Comparison of ENCODE assay signal across 25 mouse cellular contexts in the genomic region with DNA sequence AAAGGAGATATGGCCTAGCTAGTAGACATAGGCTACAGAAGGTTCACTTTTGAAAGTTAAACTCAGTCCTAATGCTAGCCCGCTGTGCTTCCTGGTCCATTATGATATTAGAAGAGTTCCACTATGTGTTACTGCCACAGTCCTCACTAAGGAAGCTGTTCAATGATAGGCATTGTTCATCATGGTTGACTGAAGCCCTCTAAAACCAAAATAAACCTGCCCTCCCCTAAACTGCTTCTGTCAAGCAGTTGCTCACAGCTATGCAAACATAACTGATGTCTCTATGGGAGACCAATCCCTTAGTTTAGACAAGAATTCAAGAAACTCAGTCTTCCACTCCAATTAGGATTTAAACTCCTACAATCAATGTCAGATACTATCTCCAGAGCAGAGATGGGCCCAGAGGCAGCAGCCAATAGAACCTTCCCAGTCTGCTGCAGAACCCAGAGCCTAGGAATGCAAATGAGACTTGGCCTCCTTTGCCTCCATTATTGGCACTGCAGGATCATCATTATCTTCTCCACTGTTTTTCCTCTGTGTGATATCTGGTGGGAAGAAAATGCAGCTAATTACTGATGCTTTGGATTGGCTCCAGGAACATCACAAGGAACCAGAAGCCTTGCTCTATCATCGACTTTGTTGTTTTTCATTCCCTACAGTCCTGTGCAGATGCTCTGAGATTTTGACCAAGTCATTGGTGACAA.
DNase-seq lines count a peak whose midpoint lies in the region; ATAC-seq and TF ChIP-seq lines count a peak whose summit lies in the region.
"Had no signal": no experiment of that assay in that cellular context is flagged by ENCODE, and none has a peak within 500 bp of the region (broad histone marks: within the 10 kb centered on the region; RNA-seq: fewer than 3 reads in every experiment).

No protein-coding gene starts in this region.

- 70% methylated on average over 2 of the region's 2 CpGs for WGBS in forebrain, embryonic 16.5 days
- WGBS in forebrain, embryonic 10.5 days: 92% methylated on average over 2 of the region's 2 CpGs
- 87% methylated on average over 2 of the region's 2 CpGs for WGBS in midbrain, postnatal 0 days
- 79% methylated on average over 2 of the region's 2 CpGs for WGBS in midbrain, embryonic 16.5 days

- no peaks in the 10 kb centered on the region for H3K36me3 ChIP-seq in forebrain, embryonic 16.5 days (ENCODE audit: control insufficient read depth, insufficient read depth)
- no peaks in the 10 kb centered on the region for H3K36me3 ChIP-seq in forebrain, embryonic 10.5 days (replicated peaks)
- no peaks in the 10 kb centered on the region for H3K36me3 ChIP-seq in midbrain, postnatal 0 days (ENCODE audit: insufficient read depth, low read length)
- no peaks in the 10 kb centered on the region for H3K36me3 ChIP-seq in midbrain, embryonic 16.5 days (ENCODE audit: control insufficient read depth, insufficient read depth, low read length)
- H3K36me3 ChIP-seq: embryonic facial prominence, embryonic 15.5 days; G1E; heart, embryonic 12.5 days; kidney, embryonic 15.5 days; limb, embryonic 13.5 days; liver, embryonic 15.5 days; midbrain, embryonic 10.5 days; neural tube, embryonic 12.5 days had no signal

- no peaks in the 10 kb centered on the region for H3K4me1 ChIP-seq in forebrain, embryonic 16.5 days (replicated peaks; ENCODE audit: control insufficient read depth, insufficient read depth, low read length)
- no peaks in the 10 kb centered on the region for H3K4me1 ChIP-seq in forebrain, embryonic 10.5 days
- H3K4me1 ChIP-seq in midbrain, postnatal 0 days (ENCODE audit: insufficient read depth, low read length): no peaks in the 10 kb centered on the region
- H3K4me1 ChIP-seq in midbrain, embryonic 16.5 days (ENCODE audit: control insufficient read depth, insufficient read depth, low read length): peaks cover 2% of the 10 kb centered on the region; the same call in 1 of the 2 replicates
- H3K4me1 ChIP-seq: embryonic facial prominence, embryonic 15.5 days; heart, embryonic 12.5 days; kidney, embryonic 15.5 days; limb, embryonic 13.5 days; liver, embryonic 15.5 days; midbrain, embryonic 10.5 days; neural tube, embryonic 12.5 days had no signal

- no peak overlapping the region for H3K9ac ChIP-seq in forebrain, embryonic 16.5 days (replicated peaks; ENCODE audit: low read depth, low read length)
- H3K9ac ChIP-seq in midbrain, postnatal 0 days (replicated peaks; ENCODE audit: low read length, poor library complexity, severe bottlenecking): no peak overlapping the region
- no peak overlapping the region for H3K9ac ChIP-seq in midbrain, embryonic 16.5 days (ENCODE audit: low read depth, low read length)
- H3K9ac ChIP-seq: embryonic facial prominence, embryonic 15.5 days; heart, embryonic 12.5 days; kidney, embryonic 15.5 days; limb, embryonic 13.5 days; liver, embryonic 15.5 days; neural tube, embryonic 12.5 days had no signal

- no peak overlapping the region for H3K4me3 ChIP-seq in forebrain, embryonic 16.5 days (replicated peaks; ENCODE audit: low read length)
- no peak overlapping the region for H3K4me3 ChIP-seq in forebrain, embryonic 10.5 days
- no peak overlapping the region for H3K4me3 ChIP-seq in midbrain, postnatal 0 days (ENCODE audit: low read depth, low read length)
- H3K4me3 ChIP-seq in midbrain, embryonic 16.5 days (ENCODE audit: low read depth, low read length): no peak overlapping the region
- H3K4me3 ChIP-seq: embryonic facial prominence, embryonic 15.5 days; heart, embryonic 12.5 days; kidney, embryonic 15.5 days; limb, embryonic 13.5 days; liver, embryonic 15.5 days; midbrain, embryonic 10.5 days; neural tube, embryonic 12.5 days had no signal

- H3K27ac ChIP-seq in forebrain, embryonic 16.5 days (ENCODE audit: low read length): no peak overlapping the region
- H3K27ac ChIP-seq in forebrain, embryonic 10.5 days: no peak overlapping the region
- no peak overlapping the region for H3K27ac ChIP-seq in midbrain, postnatal 0 days (ENCODE audit: low read depth, low read length)
- no peak overlapping the region for H3K27ac ChIP-seq in midbrain, embryonic 16.5 days (ENCODE audit: low read length)
- H3K27ac ChIP-seq: embryonic facial prominence, embryonic 15.5 days; kidney, embryonic 15.5 days; limb, embryonic 13.5 days; liver, embryonic 15.5 days; midbrain, embryonic 10.5 days; neural tube, embryonic 12.5 days had no signal

- DNase-seq in forebrain, embryonic 10.5 days (ENCODE audit: extremely low spot score, low spot score): no peak
- peak; percentile 19 for DNase-seq in midbrain, postnatal 0 days (ENCODE audit: low spot score)
- peak; percentile 40 for DNase-seq in Muller cell, postnatal 12 days (ENCODE audit: inconsistent ontology term)
- DNase-seq in neural tube, embryonic 10.5 days (ENCODE audit: extremely low spot score, low spot score): no peak
- DNase-seq: adrenal gland, adult 2 months; cerebellum, adult 9-10 months; gastrocnemius, postnatal 14 days; heart, adult 11 months; heart, postnatal 10 days; kidney, adult 11 months; kidney, postnatal 36 days; lung, postnatal 4 days; thymus, postnatal 14 days had no signal

- ATAC-seq in forebrain, embryonic 16.5 days: peak; percentile 50; the same call in 1 of the 2 replicates
- no peak for ATAC-seq in midbrain, postnatal 0 days (ENCODE audit: low FRiP score)
- no peak for ATAC-seq in midbrain, embryonic 16.5 days
- peak; percentile 30; the same call in 1 of the 2 replicates for ATAC-seq in neutrophil, adult 5-6 weeks (ENCODE audit: extremely low read depth, insufficient number of reproducible peaks, low FRiP score, poor library complexity, severe bottlenecking)

- H3K9me3 ChIP-seq in forebrain, embryonic 16.5 days (ENCODE audit: control insufficient read depth, low read length): no peaks in the 10 kb centered on the region
- no peaks in the 10 kb centered on the region for H3K9me3 ChIP-seq in forebrain, embryonic 10.5 days
- no peaks in the 10 kb centered on the region for H3K9me3 ChIP-seq in midbrain, postnatal 0 days (ENCODE audit: low read length)
- H3K9me3 ChIP-seq in midbrain, embryonic 16.5 days (replicated peaks; ENCODE audit: control insufficient read depth, low read length, poor library complexity, severe bottlenecking): no peaks in the 10 kb centered on the region
- H3K9me3 ChIP-seq: embryonic facial prominence, embryonic 15.5 days; G1E; heart, embryonic 12.5 days; kidney, embryonic 15.5 days; limb, embryonic 13.5 days; liver, embryonic 15.5 days; midbrain, embryonic 10.5 days; neural tube, embryonic 12.5 days had no signal

- no peak for TF ChIP-seq CTCF in midbrain, postnatal 0 days (IDR thresholded peaks at IDR 0.05)

- no peaks in the 10 kb centered on the region for H3K27me3 ChIP-seq in forebrain, embryonic 16.5 days (replicated peaks; ENCODE audit: control insufficient read depth, insufficient read depth, low read length)
- no peaks in the 10 kb centered on the region for H3K27me3 ChIP-seq in forebrain, embryonic 10.5 days (ENCODE audit: poor library complexity, severe bottlenecking)
- H3K27me3 ChIP-seq in midbrain, postnatal 0 days (ENCODE audit: insufficient read depth, low read length): no peaks in the 10 kb centered on the region
- no peaks in the 10 kb centered on the region for H3K27me3 ChIP-seq in midbrain, embryonic 16.5 days (ENCODE audit: control insufficient read depth, insufficient read depth, low read depth, low read length)
- H3K27me3 ChIP-seq: CH12.LX; embryonic facial prominence, embryonic 15.5 days; heart, embryonic 12.5 days; kidney, embryonic 15.5 days; limb, embryonic 13.5 days; liver, embryonic 15.5 days; neural tube, embryonic 12.5 days had no signal

- H3K4me2 ChIP-seq in forebrain, embryonic 16.5 days (ENCODE audit: low read length): no peak overlapping the region
- H3K4me2 ChIP-seq in midbrain, postnatal 0 days (ENCODE audit: low read depth, low read length, poor library complexity, severe bottlenecking): no peak overlapping the region
- no peak overlapping the region for H3K4me2 ChIP-seq in midbrain, embryonic 16.5 days (ENCODE audit: low read length)
- H3K4me2 ChIP-seq: embryonic facial prominence, embryonic 15.5 days; heart, embryonic 12.5 days; kidney, embryonic 15.5 days; limb, embryonic 13.5 days; liver, embryonic 15.5 days; neural tube, embryonic 12.5 days had no signal

Comparison
In these comparisons a context has a peak if more than half of its experiments do, and no peak if none do; other contexts are left out.
1. ATAC-seq: peak in forebrain, embryonic 16.5 days (single experiment) and neutrophil, adult 5-6 weeks (single experiment); none in midbrain, postnatal 0 days (single experiment) and midbrain, embryonic 16.5 days (single experiment).
2. DNase-seq: peak in midbrain, postnatal 0 days (single experiment) and Muller cell, postnatal 12 days (single experiment); none in forebrain, embryonic 10.5 days (single experiment) and neural tube, embryonic 10.5 days (single experiment).